ENCODE assay signal across 8 mouse cellular contexts in genomic region chr16:13754400-13755190, GRCm38 (mm10). TPM values are rescaled to one million over a fixed set of nuclear protein-coding genes. Genes with fewer than 3 reads are reported as not detected.
DNase-seq lines count a peak whose midpoint lies in the region; ATAC-seq and TF ChIP-seq lines count a peak whose summit lies in the region.

No protein-coding gene starts in this region.

- DNase-seq in ES-E14 (ENCODE audit: low read depth, low spot score), result peak; percentile 96
- DNase-seq in cerebellum, adult 18-20 months, result peak; percentile 94 to 96
- DNase-seq in heart, postnatal 36 days, result peak; percentile 92 to 96
- DNase-seq in layer of hippocampus, adult 18-20 months (ENCODE audit: low spot score in 2 of 2), result peak; percentile 88 to 94
- peak; percentile 96 to 98 for DNase-seq in lung, adult 18-20 months

- under 1% methylated on average over 65 of the region's 65 CpGs for WGBS in forebrain, embryonic 16.5 days
- WGBS in neural tube, embryonic 14.5 days, result 1% methylated on average over 65 of the region's 65 CpGs

- peak overlapping the region; percentile 77 for H3K27ac ChIP-seq in ES-E14 (ENCODE audit: insufficient read depth, low read depth, low read length, poor library complexity, severe bottlenecking)
- H3K27ac ChIP-seq in forebrain, embryonic 16.5 days (ENCODE audit: low read length), result peak overlapping the region; percentile 50; the same call in 1 of the 2 replicates
- 0 out of 2 replicates have a peak overlapping the region, but pooled peaks have one; percentile 39 for H3K27ac ChIP-seq in neural tube, embryonic 14.5 days (ENCODE audit: low read depth, low read length)
- H3K27ac ChIP-seq in testis, adult 2 months (ENCODE audit: control insufficient read depth, insufficient read depth, low read depth, low read length), result peak overlapping the region; percentile 10

- H3K36me3 ChIP-seq in ES-E14 (ENCODE audit: control insufficient read depth, insufficient read depth, low read length, poor library complexity, severe bottlenecking), result no peaks in the 10 kb centered on the region
- H3K36me3 ChIP-seq in forebrain, embryonic 16.5 days (ENCODE audit: control insufficient read depth, insufficient read depth), result no peaks in the 10 kb centered on the region
- H3K36me3 ChIP-seq in neural tube, embryonic 14.5 days (ENCODE audit: control insufficient read depth, insufficient read depth, low read length), result no peaks in the 10 kb centered on the region
- no peaks in the 10 kb centered on the region for H3K36me3 ChIP-seq in testis, adult 2 months (ENCODE audit: control insufficient read depth, insufficient read depth, low read length)

- no peaks in the 10 kb centered on the region for H3K27me3 ChIP-seq in forebrain, embryonic 16.5 days (replicated peaks; ENCODE audit: control insufficient read depth, insufficient read depth, low read length)
- H3K27me3 ChIP-seq in neural tube, embryonic 14.5 days (ENCODE audit: control insufficient read depth, insufficient read depth, low read length), result no peaks in the 10 kb centered on the region
- no peaks in the 10 kb centered on the region for H3K27me3 ChIP-seq in testis, adult 2 months (ENCODE audit: control insufficient read depth, insufficient read depth, low read length)

- in situ Hi-C loops in ES-E14 (cut with MboI; ENCODE audit: low sequenced_read_pairs in 2 of 2, unreplicated experiment in 2 of 2), result no loop called here

- peaks cover 4% of the 10 kb centered on the region; the same call in 1 of the 2 replicates for H3K9me3 ChIP-seq in ES-E14 (ENCODE audit: control insufficient read depth, insufficient read depth, low read depth, low read length)
- H3K9me3 ChIP-seq in forebrain, embryonic 16.5 days (ENCODE audit: control insufficient read depth, low read length), result no peaks in the 10 kb centered on the region
- H3K9me3 ChIP-seq in neural tube, embryonic 14.5 days (ENCODE audit: control insufficient read depth, low read length), result no peaks in the 10 kb centered on the region

- peak overlapping the region; percentile 91 for H3K4me2 ChIP-seq in forebrain, embryonic 16.5 days (ENCODE audit: low read length)
- H3K4me2 ChIP-seq in neural tube, embryonic 14.5 days (ENCODE audit: low read depth, low read length), result peak overlapping the region; percentile 92

- H3K4me1 ChIP-seq in ES-E14 (ENCODE audit: control insufficient read depth in 2 of 2, insufficient read depth in 2 of 2, low read length in 2 of 2, poor library complexity in 1 of 2), result peaks cover 2 to 4% of the 10 kb centered on the region in 2 experiments
- H3K4me1 ChIP-seq in forebrain, embryonic 16.5 days (replicated peaks; ENCODE audit: control insufficient read depth, insufficient read depth, low read length), result peaks cover 11% of the 10 kb centered on the region
- H3K4me1 ChIP-seq in neural tube, embryonic 14.5 days (ENCODE audit: control insufficient read depth, insufficient read depth, low read length), result peaks cover 4% of the 10 kb centered on the region; the same call in 1 of the 2 replicates
- H3K4me1 ChIP-seq in testis, adult 2 months (ENCODE audit: control insufficient read depth, insufficient read depth, low read length), result no peaks in the 10 kb centered on the region

- TF ChIP-seq POLR2A in testis, adult 2 months (IDR thresholded peaks at IDR 0.05; ENCODE audit: control insufficient read depth, low read depth, low read length), result peak; percentile 88

- H3K9ac ChIP-seq in ES-E14 (ENCODE audit: insufficient read depth, low read depth, low read length, poor library complexity, severe bottlenecking), result peak overlapping the region; percentile 74
- H3K9ac ChIP-seq in forebrain, embryonic 16.5 days (replicated peaks; ENCODE audit: low read depth, low read length), result peak overlapping the region; percentile 78
- peak overlapping the region; percentile 64 for H3K9ac ChIP-seq in neural tube, embryonic 14.5 days (replicated peaks; ENCODE audit: low read depth, low read length)

- peak; percentile 99 for ATAC-seq in forebrain, embryonic 16.5 days
- peak; percentile 99 for ATAC-seq in neural tube, embryonic 14.5 days (ENCODE audit: low read depth)

- no peak for TF ChIP-seq CTCF in testis, adult 2 months (IDR thresholded peaks at IDR 0.05; ENCODE audit: control insufficient read depth, insufficient read depth, insufficient replicate concordance, low read depth, low read length)

- H3K4me3 ChIP-seq in ES-E14 (ENCODE audit: insufficient read depth in 1 of 2, low read depth in 1 of 2, low read length in 2 of 2, poor library complexity in 1 of 2, severe bottlenecking in 1 of 2), result peak overlapping the region; percentile 64 to 70
- H3K4me3 ChIP-seq in forebrain, embryonic 16.5 days (replicated peaks; ENCODE audit: low read length), result peak overlapping the region; percentile 87
- peak overlapping the region; percentile 64 for H3K4me3 ChIP-seq in neural tube, embryonic 14.5 days (ENCODE audit: low read depth, low read length)
- peak overlapping the region; percentile 80 for H3K4me3 ChIP-seq in testis, adult 2 months (ENCODE audit: control insufficient read depth, low read depth, low read length)

- intact Hi-C loops in heart, postnatal 36 days (cut with DNase I), result loop anchor here (2.0 to 5.0 kb wide), 2 partner anchors 26 to 87 kb away; partner anchors contain the start of genes Parn and Rrn3

TF ChIP-seq in ES-E14, 5 proteins besides CTCF, POLR2A, EP300 and RAD21:
- TF ChIP-seq HCFC1 (IDR thresholded peaks at IDR 0.05; ENCODE audit: borderline replicate concordance, insufficient read depth, low read length), result peak; percentile 27; the same call in 1 of the 2 replicates
- no peak for TF ChIP-seq CHD2 (IDR thresholded peaks at IDR 0.05; ENCODE audit: low read depth, low read length)
- TF ChIP-seq ZNF384 (IDR thresholded peaks at IDR 0.05; ENCODE audit: low read depth, low read length), result no peak
TF ChIP-seq in ES-E14: peak in this region for 1.

RNA-seq across cellular contexts. Expression of gene Pla2g10, which starts 23.8 kb away (rescaled TPM):
- total RNA-seq in ES-E14 (2012; rRNA removed), result 38.9 and 43.6 TPM in 2 replicates
- polyA plus RNA-seq in forebrain, embryonic 16.5 days (2015; fragmentation: Nextera tagmentation; extraction: Ambion mirVana), result 0.43 TPM in 1 of 2 replicates, not detected in the other
- not detected for total RNA-seq in heart, postnatal 36 days (2021)
- total RNA-seq in layer of hippocampus, adult 18-20 months (2021), result not detected
- 0.55 and 0.71 TPM in 2 replicates for polyA plus RNA-seq in neural tube, embryonic 14.5 days (2014; fragmentation: Nextera tagmentation; extraction: Ambion mirVana)
- polyA plus RNA-seq in testis, adult 2 months (2012; rRNA removed), result 176 and 193 TPM in 2 replicates

RNA-seq across cellular contexts. Expression of gene Rrn3, which starts 25.9 kb away (rescaled TPM):
- total RNA-seq in ES-E14 (2012; rRNA removed), result 125 and 147 TPM in 2 replicates
- polyA plus RNA-seq in forebrain, embryonic 16.5 days (2015; fragmentation: Nextera tagmentation; extraction: Ambion mirVana), result 109 and 118 TPM in 2 replicates
- 10 to 100 TPM; 37.9 to 40.0 TPM for total RNA-seq in heart, postnatal 36 days (2021)
- total RNA-seq in layer of hippocampus, adult 18-20 months (2021), result 10 to 100 TPM; 51.3 to 51.5 TPM
- polyA plus RNA-seq in neural tube, embryonic 14.5 days (2014; fragmentation: Nextera tagmentation; extraction: Ambion mirVana), result 97.8 and 116 TPM in 2 replicates
- polyA plus RNA-seq in testis, adult 2 months (2012; rRNA removed), result 5.4 and 6.3 TPM in 2 replicates

Comparison
In these comparisons a context has a peak if more than half of its experiments do, and no peak if none do; other contexts are left out.
1. Peak in every context shown above with its lines: DNase-seq, ATAC-seq, H3K4me3 ChIP-seq and H3K27ac ChIP-seq.
2. H3K27ac ChIP-seq: peak in every context shown above with its lines; median percentile 77 in ES-E14; 50 in forebrain, embryonic 16.5 days; 39 in neural tube, embryonic 14.5 days; 10 in testis, adult 2 months.
3. RNA of gene Pla2g10, which starts 23.8 kb away (total RNA-seq): 38.9 to 43.6 TPM in ES-E14; not detected in heart, postnatal 36 days and not detected in layer of hippocampus, adult 18-20 months; every median in the first group is over 10 times any median in the second.